Mouse (Mus musculus): Measurements from ENCODE around the gene Sox6. TPM values are rescaled to one million over a fixed set of nuclear protein-coding genes. Genes with fewer than 3 reads are reported as not detected.

The Sox6 gene
- polyA plus RNA-seq, 2 experiments = 21.3 to 59.4 TPM

- H3K27ac ChIP-seq (replicated peaks; ENCODE audit: low read depth, low read length) = no peak overlapping the region
- no peak overlapping the region for H3K9ac ChIP-seq (ENCODE audit: low read depth, low read length, severe bottlenecking)
- H3K36me3 ChIP-seq (ENCODE audit: control insufficient read depth, insufficient read depth, low read length) = no peaks in the 10 kb centered on the region
- no peaks in the 10 kb centered on the region for H3K9me3 ChIP-seq (ENCODE audit: control insufficient read depth, low read length)
- H3K4me1 ChIP-seq (ENCODE audit: control insufficient read depth, insufficient read depth, low read length) = no peaks in the 10 kb centered on the region
- no peak overlapping the region for H3K4me3 ChIP-seq (replicated peaks; ENCODE audit: low read length)
- H3K27me3 ChIP-seq (ENCODE audit: control insufficient read depth, insufficient read depth, low read length) = no peaks in the 10 kb centered on the region
- TF ChIP-seq POLR2A (IDR thresholded peaks at IDR 0.05; ENCODE audit: borderline replicate concordance, extremely low read depth, insufficient read depth, insufficient read length) = no peak
- DNase-seq (ENCODE audit: low spot score) (no peak), ATAC-seq (ENCODE audit: low FRiP score, low read depth) (no peak)
- no peak overlapping the region for H3K4me2 ChIP-seq (replicated peaks; ENCODE audit: low read depth, low read length, severe bottlenecking)
These were observed 196.3 kb downstream of the Sox6 start for GRCm38 (mm10) chr7:115842251-115842650.

GRCm38 (mm10) chr7:115840613-115841012 is 198.0 kb downstream of the Sox6 start:
- Histone ChIP-seq H3K4me1 (ENCODE audit: control insufficient read depth, insufficient read depth, low read length) (no peaks in the 10 kb centered on the region), H3K9me3 (ENCODE audit: control insufficient read depth, low read length) (no peaks in the 10 kb centered on the region), H3K4me3 (replicated peaks; ENCODE audit: low read length) (no peak overlapping the region), H3K36me3 (ENCODE audit: control insufficient read depth, insufficient read depth, low read length) (no peaks in the 10 kb centered on the region), H3K4me2 (replicated peaks; ENCODE audit: low read depth, low read length, severe bottlenecking) (no peak overlapping the region), H3K27ac (replicated peaks; ENCODE audit: low read depth, low read length) (no peak overlapping the region), H3K27me3 (ENCODE audit: control insufficient read depth, insufficient read depth, low read length) (no peaks in the 10 kb centered on the region), H3K9ac (ENCODE audit: low read depth, low read length, severe bottlenecking) (no peak overlapping the region)
- WGBS = 59% methylated on average over 3 of the region's 3 CpGs
- TF ChIP-seq POLR2A (IDR thresholded peaks at IDR 0.05; ENCODE audit: borderline replicate concordance, extremely low read depth, insufficient read depth, insufficient read length) = no peak
- ATAC-seq (ENCODE audit: low FRiP score, low read depth) (no peak), DNase-seq (ENCODE audit: low spot score) (no peak)

- Histone ChIP-seq H3K4me3 (replicated peaks; ENCODE audit: low read length) (no peak overlapping the region), H3K36me3 (ENCODE audit: control insufficient read depth, insufficient read depth, low read length) (no peaks in the 10 kb centered on the region), H3K27me3 (ENCODE audit: control insufficient read depth, insufficient read depth, low read length) (no peaks in the 10 kb centered on the region), H3K4me2 (replicated peaks; ENCODE audit: low read depth, low read length, severe bottlenecking) (no peak overlapping the region), H3K27ac (replicated peaks; ENCODE audit: low read depth, low read length) (no peak overlapping the region), H3K9ac (ENCODE audit: low read depth, low read length, severe bottlenecking) (no peak overlapping the region), H3K9me3 (ENCODE audit: control insufficient read depth, low read length) (no peaks in the 10 kb centered on the region), H3K4me1 (ENCODE audit: control insufficient read depth, insufficient read depth, low read length) (peaks cover 11% of the 10 kb centered on the region)
- DNase-seq (ENCODE audit: low spot score) = no peak
- WGBS = 75% methylated on average over 3 of the region's 3 CpGs
- TF ChIP-seq POLR2A (IDR thresholded peaks at IDR 0.05; ENCODE audit: borderline replicate concordance, extremely low read depth, insufficient read depth, insufficient read length) = no peak
- ATAC-seq (ENCODE audit: low FRiP score, low read depth) = no peak
These were observed 203.6 kb downstream of the Sox6 start for GRCm38 (mm10) chr7:115835005-115835404.

GRCm38 (mm10) chr7:115833701-115834100 is 204.9 kb downstream of the Sox6 start:
- Histone ChIP-seq H3K4me3 (replicated peaks; ENCODE audit: low read length) (no peak overlapping the region), H3K4me1 (ENCODE audit: control insufficient read depth, insufficient read depth, low read length) (peaks cover 16% of the 10 kb centered on the region), H3K27ac (replicated peaks; ENCODE audit: low read depth, low read length) (no peak overlapping the region), H3K9me3 (ENCODE audit: control insufficient read depth, low read length) (no peaks in the 10 kb centered on the region), H3K27me3 (ENCODE audit: control insufficient read depth, insufficient read depth, low read length) (no peaks in the 10 kb centered on the region), H3K9ac (ENCODE audit: low read depth, low read length, severe bottlenecking) (no peak overlapping the region), H3K36me3 (ENCODE audit: control insufficient read depth, insufficient read depth, low read length) (no peaks in the 10 kb centered on the region), H3K4me2 (replicated peaks; ENCODE audit: low read depth, low read length, severe bottlenecking) (no peak overlapping the region)
- DNase-seq (ENCODE audit: low spot score) = no peak
- 0 out of 2 replicates have a peak, but pooled peaks have one; percentile 28 for ATAC-seq (ENCODE audit: low FRiP score, low read depth)
- 31% methylated on average over 3 of the region's 3 CpGs for WGBS
- TF ChIP-seq POLR2A (IDR thresholded peaks at IDR 0.05; ENCODE audit: borderline replicate concordance, extremely low read depth, insufficient read depth, insufficient read length) = no peak

GRCm38 (mm10) chr7:115830938-115831873 is 207.4 kb downstream of the Sox6 start:
- H3K36me3 ChIP-seq (ENCODE audit: control insufficient read depth, insufficient read depth, low read length) = no peaks in the 10 kb centered on the region
- TF ChIP-seq POLR2A (IDR thresholded peaks at IDR 0.05; ENCODE audit: borderline replicate concordance, extremely low read depth, insufficient read depth, insufficient read length) = no peak
- H3K9me3 ChIP-seq (ENCODE audit: control insufficient read depth, low read length) = no peaks in the 10 kb centered on the region
- no peak overlapping the region for H3K4me3 ChIP-seq (replicated peaks; ENCODE audit: low read length)
- ATAC-seq (ENCODE audit: low FRiP score, low read depth) (no peak), DNase-seq (ENCODE audit: low spot score) (no peak)
- peaks cover 17% of the 10 kb centered on the region for H3K4me1 ChIP-seq (ENCODE audit: control insufficient read depth, insufficient read depth, low read length)
- H3K9ac ChIP-seq (ENCODE audit: low read depth, low read length, severe bottlenecking) = no peak overlapping the region
- no peak overlapping the region for H3K4me2 ChIP-seq (replicated peaks; ENCODE audit: low read depth, low read length, severe bottlenecking)
- H3K27me3 ChIP-seq (ENCODE audit: control insufficient read depth, insufficient read depth, low read length) = no peaks in the 10 kb centered on the region
- no peak overlapping the region for H3K27ac ChIP-seq (replicated peaks; ENCODE audit: low read depth, low read length)
- WGBS = 83% methylated on average over 11 of the region's 11 CpGs
